Mouse (Mus musculus) lung, postnatal 36 days (tissue): ENCODE data around the gene Smg5.

Experiments used
- DNase-seq: peaks from one replicate; pipeline ENCODE4 v3.0.0; 2022; ENCODE audit warnings: mixed read lengths

Smg5 gene

DNA sequence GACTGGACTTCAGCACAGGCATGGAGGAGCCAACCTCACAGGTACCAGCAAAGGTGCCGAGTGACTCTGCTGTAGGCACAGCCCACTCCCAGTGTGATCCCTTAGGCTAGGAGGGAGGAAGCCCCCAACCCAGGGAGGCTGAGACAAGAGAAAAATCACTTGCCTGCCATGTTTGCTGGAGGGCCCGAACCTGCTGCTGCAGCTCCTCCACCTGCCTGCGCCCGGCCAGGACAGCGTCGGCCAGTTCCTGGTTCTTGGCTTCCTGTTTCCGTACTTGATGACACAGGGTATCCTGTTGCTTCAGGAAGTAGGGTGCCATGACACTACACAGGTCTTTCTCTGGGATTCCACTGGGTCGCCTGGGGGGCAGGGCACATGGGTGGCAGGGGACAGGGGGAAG is 59.7 kb downstream of the Smg5 start:
- no peak for DNase-seq

DNA sequence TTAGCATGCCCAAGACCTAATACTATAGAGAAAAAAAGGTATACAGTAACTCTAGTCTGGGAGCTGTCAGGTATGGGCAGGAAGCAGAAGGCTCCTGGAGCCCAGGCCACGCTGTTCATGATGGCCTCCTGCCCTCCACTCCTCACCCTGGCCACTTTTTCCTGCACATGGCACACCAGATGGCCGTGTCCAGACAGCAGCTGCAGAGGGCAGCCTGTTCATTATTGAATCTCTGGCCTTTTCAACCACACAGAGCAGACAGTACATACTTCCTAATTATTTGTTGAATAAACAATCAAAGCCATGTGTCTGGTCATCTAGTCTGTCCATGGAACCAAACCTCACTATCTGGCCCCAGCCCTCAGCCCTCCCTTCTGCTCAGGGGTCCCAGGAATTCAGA is 62.6 kb downstream of the Smg5 start:
- no peak for DNase-seq

DNA sequence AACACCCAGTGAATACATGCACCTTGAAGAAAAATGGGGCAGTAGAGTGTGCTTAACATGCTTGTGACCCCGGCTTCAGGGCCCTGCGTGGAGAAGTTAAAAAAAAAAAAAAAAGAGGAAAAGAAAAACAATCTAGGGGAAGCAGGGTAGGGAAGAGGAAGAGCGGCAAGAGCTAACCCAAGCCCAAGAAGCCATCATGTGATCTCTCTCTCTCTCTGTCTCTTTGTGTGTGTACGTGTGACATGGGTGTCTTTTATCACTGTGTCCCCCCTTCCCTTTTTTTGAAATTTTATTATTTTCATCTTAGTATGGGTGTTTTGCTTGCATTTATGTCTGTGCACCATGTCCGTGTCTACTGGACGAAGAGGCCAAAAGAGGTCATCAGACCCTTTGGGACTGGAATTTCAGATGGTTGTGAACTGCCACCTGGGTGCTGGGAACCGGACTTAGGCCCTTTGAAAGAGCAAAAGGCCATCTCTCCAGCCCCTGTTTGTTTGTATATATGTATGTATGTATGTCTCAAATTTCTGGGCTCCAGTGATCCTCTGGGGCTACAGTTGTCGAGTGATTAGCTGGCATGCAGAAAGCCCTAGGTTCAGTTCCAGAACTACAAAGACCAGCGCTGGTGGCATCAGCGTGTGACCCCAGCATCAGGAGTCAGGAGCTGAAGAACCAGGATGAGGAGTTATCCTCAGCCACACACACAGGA is 67.6 kb downstream of the Smg5 start:
- DNase-seq: no peak

DNA sequence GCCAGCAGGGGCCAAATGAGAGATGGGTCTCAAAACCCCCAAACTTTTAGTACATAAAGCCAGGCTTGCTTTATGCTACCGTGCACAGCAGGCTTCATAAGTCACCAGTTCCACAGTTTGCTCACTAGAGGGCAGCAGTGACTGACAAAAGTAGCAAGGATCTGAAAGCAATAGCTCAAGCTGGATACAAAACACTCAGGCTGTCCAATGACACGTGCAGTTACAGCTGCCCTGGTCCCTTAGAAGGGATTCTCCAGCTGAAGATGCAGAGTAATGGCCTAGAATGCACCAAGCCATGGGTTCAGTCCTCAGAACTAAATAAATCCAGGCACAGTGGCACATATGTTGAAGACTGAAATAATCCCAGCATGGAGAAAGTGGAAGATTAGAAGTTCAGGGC is 71.0 kb downstream of the Smg5 start:
- peak; percentile 76 for DNase-seq

DNA sequence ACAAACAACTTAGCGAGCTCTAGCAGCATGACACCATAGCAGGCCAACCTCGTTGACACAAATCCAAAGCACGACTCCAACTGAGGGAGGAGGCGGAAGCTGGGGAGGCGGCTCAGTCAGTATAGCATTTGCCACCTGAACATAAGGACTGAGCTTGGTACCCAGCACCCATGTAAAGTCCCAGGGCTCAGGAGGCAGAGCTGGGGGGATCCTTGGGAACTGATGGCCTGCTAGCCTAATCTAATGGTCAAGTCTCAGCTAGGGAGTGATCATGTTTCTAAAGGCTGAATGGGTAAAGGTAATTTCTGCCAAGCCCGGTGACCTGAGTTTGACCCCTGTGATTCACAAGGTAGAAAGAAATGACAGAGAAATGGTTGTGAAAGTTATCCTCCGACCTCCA is 71.5 kb downstream of the Smg5 start:
- DNase-seq: no peak

DNA sequence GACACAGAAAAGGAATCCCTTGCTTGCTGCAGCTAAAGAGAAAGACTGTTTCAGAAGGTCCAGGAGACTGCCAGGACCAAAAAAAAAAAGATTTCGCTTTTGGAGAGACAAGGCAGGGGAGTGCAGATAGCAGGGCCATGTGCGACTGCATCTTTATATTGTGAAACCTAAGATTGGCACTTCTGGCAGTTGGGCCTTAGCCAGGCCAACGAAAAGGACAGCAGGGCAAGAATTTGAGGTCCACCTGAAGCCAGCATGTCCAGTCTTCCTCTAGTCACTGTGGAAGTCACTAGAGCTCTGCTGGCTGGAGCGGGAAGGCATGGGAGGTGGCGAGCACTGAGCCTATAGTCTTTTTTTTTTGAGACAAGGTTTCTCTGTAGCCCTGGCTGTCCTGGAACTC is 72.9 kb downstream of the Smg5 start:
- DNase-seq: no peak

DNA sequence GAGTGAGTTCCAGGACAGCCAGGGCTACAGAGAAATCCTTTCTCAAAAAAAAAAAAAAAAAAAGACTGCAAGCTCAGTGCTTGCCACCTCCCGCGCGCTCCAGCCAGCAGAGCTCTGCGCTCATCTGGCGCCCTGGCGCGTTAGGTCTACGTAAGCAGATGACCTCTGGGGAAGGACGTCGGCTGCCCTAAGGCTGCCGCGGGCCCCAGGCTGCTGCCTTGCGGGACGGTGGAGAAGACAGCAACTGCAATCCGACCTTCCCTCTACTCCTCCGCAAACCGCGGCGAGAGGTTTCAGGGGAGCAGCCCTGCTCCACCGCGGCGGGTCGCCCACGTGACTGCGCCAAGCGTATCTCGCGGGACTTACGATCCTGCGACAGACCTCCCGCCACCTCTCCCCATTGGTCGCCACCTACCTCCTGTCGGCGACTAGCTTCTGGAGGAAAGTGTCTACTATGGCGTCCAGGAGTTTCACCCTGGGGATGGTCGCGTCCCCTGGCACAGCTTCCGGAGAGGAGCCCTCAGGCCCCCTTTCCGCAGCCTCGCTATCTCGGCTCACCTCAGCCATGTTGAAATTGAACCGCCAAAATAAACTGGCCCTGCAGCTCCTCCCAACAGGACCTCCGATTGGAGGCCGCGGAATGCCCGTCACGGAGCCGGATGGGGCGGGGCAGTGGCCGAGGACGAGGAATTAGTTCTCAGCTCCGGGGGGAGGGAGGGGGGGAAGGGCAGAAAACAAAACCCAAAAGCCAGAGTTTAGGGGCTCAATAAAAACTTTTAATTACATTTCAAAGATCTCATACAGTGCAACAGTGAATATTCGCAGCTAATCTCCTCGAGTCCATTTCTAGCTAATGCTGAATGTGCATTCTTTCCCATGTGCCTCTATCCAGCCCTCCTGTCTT is 73.9 kb downstream of the Smg5 start, which contains the start of gene Pmf1:
Gene Pmf1 (minus strand): TSS at position 591 of the 904 bp plus-strand sequence.
- peak; percentile 97 for DNase-seq

DNA sequence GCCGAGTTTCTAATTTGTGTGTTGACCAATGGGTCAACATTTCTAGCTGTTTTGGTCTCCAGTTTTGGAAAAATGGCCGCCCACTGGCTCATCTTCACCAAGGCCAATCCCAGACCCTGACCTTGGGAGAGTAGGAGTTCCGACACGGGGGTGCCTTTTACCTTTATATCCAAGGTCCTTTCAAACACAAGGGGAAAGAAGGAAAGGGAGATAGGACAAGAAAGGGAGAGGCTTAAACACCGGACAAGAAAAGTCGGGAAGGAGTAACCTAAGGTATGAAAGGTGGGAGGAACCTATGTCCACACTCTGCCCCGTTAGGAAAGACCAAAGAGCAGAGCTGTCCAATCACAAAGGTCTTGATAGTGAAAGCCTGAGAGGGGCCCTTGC is 74.6 kb downstream of the Smg5 start:
- DNase-seq: no peak

DNA sequence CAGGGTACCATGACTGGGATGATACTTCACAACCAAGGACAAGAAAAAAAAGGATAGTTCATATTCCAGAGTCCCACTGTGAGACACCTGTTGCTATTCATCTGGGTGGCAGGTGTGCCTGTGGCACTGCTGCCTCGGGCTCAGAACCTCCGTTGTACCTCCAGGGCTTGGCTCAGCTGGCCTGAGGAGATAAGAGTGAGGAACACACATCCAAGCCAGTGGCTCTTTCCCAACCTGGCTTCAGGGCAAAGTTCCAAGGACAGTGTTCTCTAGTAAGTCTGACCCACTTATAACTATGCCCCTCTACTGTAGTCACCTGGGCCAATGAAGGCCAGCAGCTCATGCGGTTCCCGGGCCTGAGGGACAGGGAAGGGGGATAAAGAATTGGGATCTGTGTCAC is 75.6 kb downstream of the Smg5 start:
- DNase-seq: no peak
